Mouse (Mus musculus) right cerebral cortex, postnatal 36 days (tissue): ENCODE measurements at regions not wholly inside any gene's neighbourhood (a gene's known extent, or its start where the extent isn't known, plus 50 kb on each side); places are given as distances from the start of the nearest gene placed in this dataset.

Experiments used
- DNase-seq, 2 experiments: peaks; one replicate each; pipeline ENCODE4 v3.0.0; 2022; ENCODE audit warnings: low spot score in 2 of 2, mixed read lengths in 1 of 2

DNA sequence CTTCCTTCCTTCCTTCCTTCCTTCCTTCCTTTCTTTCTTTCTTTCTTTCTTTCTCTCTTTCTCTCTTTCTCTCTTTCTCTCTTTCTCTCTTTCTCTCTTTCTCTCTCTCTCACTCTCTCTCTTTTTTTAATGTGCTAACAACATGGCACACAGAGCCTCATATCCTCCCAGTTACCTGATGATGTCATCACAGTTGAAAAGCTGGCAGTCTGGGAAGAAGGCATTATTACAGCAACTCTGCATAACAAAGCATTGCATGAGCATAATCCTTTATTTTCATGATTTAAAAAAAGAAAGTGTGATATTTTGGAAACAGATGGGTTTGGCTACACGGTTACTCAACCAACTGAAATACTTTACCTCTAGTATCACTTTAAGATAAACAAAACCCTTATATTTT lies 525.9 kb downstream of the Prkd1 start:
- DNase-seq: no peak

- peak; percentile 6 to 29 for DNase-seq
These were observed 490.8 kb downstream of the Prkd1 start for GRCm38 (mm10) chr12:50158143-50158542.

- DNase-seq: no peak
These were observed 461.6 kb downstream of the Prkd1 start for GRCm38 (mm10) chr12:50187332-50187731.

GRCm38 (mm10) chr12:50190892-50191539 lies 457.9 kb downstream of the Prkd1 start:
- no peak for DNase-seq

- no peak for DNase-seq
These were observed 456.9 kb downstream of the Prkd1 start for GRCm38 (mm10) chr12:50191733-50192612.

GRCm38 (mm10) chr12:50193501-50193900 lies 455.4 kb downstream of the Prkd1 start:
- DNase-seq: no peak

- no peak for DNase-seq
These were observed 454.2 kb downstream of the Prkd1 start for GRCm38 (mm10) chr12:50194714-50195113.

- no peak for DNase-seq
These were observed 452.6 kb downstream of the Prkd1 start for GRCm38 (mm10) chr12:50196339-50196738.

DNA sequence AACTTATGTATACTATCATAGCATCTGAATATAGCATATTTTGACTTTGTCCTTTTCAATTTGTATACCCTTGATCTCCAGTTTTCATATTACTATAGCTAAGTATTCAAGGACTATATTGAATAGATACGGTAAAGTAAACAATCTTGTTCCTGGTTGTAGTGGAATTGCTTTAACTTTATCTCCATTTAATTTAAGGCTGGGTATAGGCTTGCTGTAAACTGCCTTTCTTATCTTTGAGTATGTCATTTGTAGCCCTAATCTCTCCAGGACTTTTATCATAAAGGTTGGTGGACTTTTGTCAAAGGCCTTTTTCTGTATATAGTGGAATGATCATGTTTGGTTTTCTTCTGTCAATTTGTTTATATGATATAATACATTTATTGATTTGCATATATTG lies 407.8 kb downstream of the Prkd1 start:
- no peak for DNase-seq

DNA sequence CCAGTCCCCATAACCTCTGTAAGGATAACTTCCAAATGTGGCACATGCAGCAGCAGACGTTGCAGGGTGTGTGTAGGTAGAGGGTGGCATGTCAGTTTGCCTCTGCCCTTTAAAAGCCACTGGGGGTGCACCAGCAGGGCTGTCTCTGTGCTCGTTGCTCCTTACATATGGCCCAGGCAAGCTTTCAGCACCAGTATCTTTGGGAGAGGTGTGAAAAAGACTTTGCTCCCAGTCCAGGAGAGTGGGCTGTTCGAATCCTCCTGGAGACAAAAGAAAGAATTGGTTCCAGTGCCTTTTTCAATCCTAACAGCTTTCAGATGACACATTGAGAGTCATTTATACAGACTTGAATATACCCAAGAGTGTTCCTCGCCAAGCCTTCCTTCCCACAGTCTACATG lies 390.0 kb downstream of the Prkd1 start:
- peak; percentile 29 to 34 for DNase-seq

- DNase-seq: peak in 1 of 2 experiments; percentile 20
These were observed 387.8 kb downstream of the Prkd1 start for GRCm38 (mm10) chr12:50261072-50261471.

- no peak for DNase-seq
These were observed 375.5 kb downstream of the Prkd1 start for GRCm38 (mm10) chr12:50273239-50273880.

DNA sequence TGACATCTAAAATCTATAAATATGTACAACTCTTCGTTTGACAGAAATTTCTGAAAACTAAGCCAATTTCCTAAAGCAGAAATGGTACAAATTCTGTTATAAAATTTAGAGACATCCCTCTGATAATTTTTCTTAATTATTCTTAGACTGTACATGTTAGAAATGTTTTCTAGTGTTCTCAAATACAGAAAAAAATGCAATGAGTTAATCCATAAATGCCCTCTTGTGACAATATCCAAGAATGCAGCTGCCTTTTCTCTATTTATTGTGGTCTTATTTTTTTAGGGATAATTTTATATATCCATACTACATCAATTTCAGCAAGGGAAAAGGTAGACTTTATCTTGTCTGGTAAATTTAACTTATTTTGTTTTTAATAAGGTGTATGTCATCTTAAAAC lies 367.3 kb downstream of the Prkd1 start:
- DNase-seq: no peak
